Mouse (Mus musculus): Measurements from ENCODE around the gene Zfp180.
"Not testable (repeated sequence)": the region's sequence is repeated elsewhere in the genome, so short reads cannot be mapped to it uniquely, and the experiment has no call there.

The Zfp180 gene

DNA sequence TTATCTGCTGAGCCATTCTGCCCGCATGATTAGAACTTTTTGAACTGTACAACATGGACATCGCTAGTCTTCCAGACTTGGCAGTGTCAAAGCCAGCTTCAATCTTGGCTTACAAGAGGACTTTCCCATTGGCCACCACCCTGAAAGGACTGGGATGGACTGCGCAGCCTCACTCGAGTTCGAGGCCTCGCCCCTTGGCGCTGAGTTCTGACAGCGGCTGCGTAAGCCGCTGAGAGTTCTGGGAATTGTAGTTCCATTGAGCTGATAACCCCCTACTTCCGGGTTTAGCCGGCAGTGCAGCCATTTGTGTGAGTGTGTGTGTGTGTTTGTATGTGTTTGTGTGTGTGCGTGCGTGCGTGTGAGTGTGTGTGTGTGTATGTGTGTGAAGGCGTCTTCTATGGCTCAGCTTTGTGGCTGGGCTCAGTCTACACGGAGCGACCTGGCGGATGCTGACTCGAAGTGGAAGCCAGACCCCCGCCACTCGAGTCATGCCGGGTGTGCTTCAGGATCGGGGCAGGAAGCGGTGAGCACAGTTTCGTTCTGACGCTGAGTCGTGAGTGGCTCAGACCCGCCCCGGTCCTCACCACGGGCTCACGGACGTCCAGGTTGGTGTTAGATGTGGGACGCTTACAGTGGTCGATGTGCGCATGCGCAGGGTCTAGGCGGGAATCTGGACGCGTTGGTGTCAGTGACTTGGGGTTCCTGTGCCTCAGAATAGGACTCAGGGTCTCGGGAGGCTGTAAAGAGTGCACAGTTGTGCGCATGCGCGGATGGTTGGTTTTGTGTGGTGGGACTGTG is at the start of gene Zfp180:
TSS of gene Zfp180 (plus strand) at position 291 of the 798 bp plus-strand sequence.
- DNase-seq (ENCODE audit: extremely low spot score, low spot score) = peak; percentile 88

- DNase-seq (ENCODE audit: extremely low spot score, low spot score) = no peak
Observed at GRCm38 (mm10) chr7:24052660-24053304, 28.9 kb upstream of the Zfp180 start, which contains the start of gene Vmn1r183. Gene Vmn1r183, plus strand, starts transcription at chr7:24053254.

DNA sequence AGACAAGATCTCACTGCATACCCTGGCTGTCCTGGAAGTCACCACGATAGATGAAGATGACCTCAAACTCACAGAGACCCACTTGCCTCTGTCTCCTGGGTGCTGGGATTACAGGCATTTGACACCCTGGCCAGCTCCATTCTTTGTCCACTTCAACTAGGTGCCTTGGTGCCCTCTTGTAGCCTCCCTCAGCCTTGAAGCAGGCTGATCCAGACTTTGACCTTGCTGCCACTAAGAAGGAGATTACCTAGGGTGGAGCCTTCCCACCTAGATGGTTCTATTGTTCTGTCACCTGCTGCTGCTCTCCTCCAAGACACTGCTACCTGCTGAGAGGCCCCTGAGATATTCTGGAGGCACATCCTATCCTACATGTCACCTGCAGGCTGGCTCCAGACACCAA is 7.3 kb upstream of the Zfp180 start:
- DNase-seq (ENCODE audit: extremely low spot score, low spot score) = not testable (repeated sequence)

DNA sequence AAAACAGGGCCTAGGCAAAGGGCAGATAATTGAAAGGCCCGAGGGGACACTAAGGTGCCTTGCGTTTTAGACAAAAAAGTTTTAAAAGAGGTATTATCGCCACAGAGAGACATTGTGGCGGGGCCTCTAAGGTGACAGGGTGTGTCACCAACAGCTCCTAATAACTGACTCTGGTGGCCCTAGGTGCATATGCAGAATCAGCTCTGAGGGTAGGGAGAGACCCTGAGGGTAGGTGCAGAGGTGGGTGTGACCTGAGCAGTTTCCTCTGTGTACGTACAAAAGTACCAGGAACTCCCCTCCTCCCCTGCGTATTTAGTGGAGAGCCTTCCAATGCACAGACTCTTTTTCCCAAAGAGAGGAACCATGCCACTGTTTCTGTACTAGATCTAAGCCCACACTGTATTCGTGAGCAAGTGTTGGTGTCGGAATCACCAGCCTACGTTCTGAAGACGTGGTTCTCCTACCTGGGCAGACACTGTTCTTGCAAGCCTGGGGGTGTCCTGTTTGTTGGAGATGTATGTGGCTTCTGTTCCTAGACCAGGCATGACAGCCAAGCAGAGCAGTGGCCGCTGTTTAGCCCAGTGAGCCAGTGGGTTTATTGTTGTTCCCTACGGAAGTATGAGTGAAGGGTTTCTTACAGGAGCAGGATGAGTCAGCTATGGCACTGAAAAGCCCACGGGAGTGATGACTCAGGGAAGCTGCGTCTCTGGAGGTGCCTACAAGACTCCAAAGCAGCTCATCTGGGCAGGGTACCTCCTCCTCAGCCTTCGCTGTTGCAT is 922 bp downstream of the Zfp180 start:
- DNase-seq (ENCODE audit: extremely low spot score, low spot score) = peak; percentile 14

DNA sequence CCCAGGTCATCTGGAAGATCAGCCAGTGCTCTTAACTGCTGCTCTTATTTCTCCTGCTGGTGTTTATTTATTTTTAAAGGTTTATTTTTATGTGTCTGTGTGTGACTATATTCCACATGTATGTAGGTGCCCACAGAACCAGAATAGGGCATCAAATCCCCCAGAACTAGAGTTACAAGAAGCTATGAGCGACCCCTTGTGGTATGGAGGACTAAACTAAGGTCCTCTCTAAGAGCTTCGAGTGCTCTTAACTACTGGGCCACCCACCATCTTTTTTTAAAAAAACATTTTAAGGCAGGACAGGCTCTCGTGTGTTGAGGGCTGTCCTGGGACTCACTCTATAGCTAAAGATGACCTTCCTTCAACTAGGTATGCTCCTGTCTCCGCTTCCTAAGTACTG is 5.1 kb downstream of the Zfp180 start:
- DNase-seq (ENCODE audit: extremely low spot score, low spot score) = no peak

GRCm38 (mm10) chr7:24087485-24088125 is 5.9 kb downstream of the Zfp180 start:
- no peak for DNase-seq (ENCODE audit: extremely low spot score, low spot score)

DNA sequence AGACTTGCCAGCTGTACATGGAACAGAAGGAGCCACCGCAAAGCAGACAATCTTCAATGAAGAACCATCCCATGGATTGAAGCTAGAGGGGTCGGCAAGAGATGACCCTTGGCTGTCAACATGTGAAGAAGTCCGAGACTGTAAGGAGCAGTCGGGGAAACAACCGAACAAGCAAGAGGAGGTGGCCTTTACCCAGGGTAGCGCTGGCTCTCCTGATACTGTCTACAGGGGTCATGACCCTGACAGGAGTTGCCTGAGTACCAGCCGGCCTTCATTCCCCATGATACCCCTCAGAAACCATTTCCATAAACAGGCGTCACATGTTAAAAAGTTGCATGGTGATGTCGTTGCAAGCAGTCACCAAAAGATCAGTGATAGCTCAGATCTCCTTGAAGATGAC is 22.7 kb downstream of the Zfp180 start:
- DNase-seq (ENCODE audit: extremely low spot score, low spot score) = no peak

DNA sequence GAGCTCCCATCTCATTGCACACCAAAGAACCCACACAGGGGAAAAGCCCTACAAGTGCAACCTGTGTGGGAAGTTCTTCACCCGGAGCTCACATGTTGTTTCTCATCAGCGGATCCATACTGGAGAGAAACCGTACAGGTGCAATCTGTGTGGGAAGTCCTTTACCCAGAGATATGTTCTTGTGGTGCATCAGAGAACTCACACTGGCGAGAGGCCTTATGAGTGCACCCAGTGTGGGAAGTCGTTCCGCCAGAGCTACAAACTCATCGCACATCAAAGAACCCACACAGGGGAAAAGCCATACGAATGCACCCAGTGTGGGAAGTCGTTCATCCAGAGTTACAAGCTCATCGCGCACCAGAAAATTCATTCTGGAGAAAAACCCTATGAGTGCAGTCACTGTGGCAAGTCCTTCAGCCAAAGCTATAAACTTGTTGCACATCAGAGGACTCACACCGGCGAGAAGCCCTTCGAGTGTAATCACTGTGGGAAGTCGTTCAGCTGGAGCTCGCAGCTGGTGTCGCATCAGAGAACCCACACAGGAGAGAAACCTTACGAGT is 23.5 kb downstream of the Zfp180 start:
- DNase-seq (ENCODE audit: extremely low spot score, low spot score) = no peak

- DNase-seq (ENCODE audit: extremely low spot score, low spot score) = no peak
Observed at GRCm38 (mm10) chr7:24110839-24111238, 29.1 kb downstream of the Zfp180 start.

DNA sequence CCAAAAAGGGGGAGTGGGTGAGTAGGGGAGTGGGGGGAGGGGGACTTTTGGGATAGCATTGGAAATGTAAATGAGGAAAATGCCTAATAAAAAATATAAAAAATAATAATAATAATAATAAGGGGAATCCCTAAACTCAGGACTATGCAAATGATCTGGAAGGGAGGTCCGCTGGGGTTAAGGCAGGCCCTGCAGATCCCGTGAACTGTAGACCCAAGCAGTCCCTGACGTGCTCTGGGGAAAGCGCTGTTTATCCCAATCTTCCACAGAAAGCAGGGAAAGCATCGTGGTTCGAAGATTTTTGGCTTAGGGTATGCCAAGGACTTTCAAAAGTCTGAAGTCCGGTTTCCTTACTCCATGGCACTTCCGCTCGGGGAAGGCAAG is 30.0 kb downstream of the Zfp180 start:
- DNase-seq (ENCODE audit: extremely low spot score, low spot score) = no peak

DNA sequence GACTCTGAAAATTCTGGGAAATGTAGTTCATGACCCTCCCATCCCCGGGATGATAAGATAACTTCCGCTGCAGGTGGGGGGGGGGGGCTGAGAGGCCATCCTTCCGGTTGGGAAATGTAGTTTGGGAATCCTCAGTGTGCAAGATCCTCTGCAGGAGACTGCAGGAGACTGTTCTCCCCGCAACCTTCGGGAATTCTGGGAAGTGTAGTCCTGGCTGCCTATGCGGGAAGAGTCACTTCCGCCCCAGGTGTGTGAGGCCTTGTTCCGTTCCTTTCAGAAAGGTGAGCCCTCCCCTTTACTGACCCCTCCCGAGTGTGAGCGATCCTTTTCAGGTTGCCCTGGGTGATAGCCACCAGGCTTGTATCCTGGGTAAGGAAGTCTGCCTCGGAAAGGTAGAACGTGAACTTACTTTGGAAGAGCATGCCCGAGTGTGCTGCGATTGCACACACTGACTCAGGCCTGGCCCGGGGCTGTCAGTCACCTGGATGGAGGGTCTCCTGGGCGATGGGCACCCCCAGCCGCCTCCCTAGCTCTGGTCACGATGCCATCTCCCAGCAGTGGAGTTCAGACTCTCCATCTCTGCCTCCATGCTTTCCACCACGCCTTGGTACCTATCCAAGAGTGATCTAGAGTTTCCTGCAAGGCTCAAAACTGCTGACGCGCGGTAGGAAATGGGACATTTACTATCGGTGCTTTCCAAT is 30.6 kb downstream of the Zfp180 start, which contains the start of gene Zfp112:
TSS of gene Zfp112 (plus strand) at position 159 of the 701 bp plus-strand sequence.
- DNase-seq (ENCODE audit: extremely low spot score, low spot score) = peak; percentile 89

DNA sequence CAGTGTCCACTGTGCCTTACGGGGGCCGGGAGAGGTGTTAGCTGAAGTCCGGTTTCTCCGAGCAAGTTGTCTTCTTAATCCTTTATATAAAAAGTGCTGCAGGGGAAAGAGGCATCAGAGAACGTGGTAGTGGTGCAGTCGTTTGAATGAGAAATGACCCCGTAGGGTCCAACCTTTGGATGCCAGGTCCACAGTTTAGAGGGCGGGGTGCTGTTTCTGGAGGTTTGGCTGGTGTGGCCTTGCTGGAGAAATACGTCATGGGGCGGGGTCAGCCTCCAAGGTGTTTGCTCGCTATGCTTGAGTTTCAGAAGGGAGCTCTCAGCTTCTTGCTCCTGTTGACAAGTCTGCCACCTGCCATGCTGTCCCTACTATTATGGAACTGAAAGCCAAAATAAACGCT is 31.3 kb downstream of the Zfp180 start:
- DNase-seq (ENCODE audit: extremely low spot score, low spot score) = no peak

- no peak for DNase-seq (ENCODE audit: extremely low spot score, low spot score)
Observed at GRCm38 (mm10) chr7:24116655-24117054, 34.9 kb downstream of the Zfp180 start.

DNA sequence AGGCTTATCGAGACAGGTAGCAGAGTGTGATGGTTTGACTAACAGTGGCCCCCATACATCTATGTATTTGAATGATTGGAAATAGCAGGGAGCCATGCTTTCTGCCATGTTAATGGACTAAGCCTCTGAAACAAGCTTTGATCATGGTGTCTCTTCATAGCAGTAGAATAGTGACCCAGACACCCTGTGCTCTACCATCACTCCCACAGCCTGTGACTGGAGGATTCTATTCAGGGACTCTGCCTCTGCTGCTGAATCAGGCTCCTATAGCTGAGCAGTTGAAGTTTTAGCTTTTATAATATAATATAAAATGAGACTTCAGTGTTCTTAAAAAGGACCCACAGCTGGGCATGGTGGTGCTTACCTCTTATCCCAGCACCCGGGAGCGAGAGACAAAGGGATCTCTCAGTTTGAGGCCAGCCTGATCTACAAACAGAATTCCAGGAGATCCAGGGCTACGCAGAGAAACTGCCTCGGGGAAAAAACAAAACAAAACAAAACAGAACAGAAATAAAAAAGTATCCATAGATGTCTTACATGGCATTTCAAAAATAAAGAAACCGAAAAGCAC is 51.8 kb downstream of the Zfp180 start:
- DNase-seq (ENCODE audit: extremely low spot score, low spot score) = no peak

DNA sequence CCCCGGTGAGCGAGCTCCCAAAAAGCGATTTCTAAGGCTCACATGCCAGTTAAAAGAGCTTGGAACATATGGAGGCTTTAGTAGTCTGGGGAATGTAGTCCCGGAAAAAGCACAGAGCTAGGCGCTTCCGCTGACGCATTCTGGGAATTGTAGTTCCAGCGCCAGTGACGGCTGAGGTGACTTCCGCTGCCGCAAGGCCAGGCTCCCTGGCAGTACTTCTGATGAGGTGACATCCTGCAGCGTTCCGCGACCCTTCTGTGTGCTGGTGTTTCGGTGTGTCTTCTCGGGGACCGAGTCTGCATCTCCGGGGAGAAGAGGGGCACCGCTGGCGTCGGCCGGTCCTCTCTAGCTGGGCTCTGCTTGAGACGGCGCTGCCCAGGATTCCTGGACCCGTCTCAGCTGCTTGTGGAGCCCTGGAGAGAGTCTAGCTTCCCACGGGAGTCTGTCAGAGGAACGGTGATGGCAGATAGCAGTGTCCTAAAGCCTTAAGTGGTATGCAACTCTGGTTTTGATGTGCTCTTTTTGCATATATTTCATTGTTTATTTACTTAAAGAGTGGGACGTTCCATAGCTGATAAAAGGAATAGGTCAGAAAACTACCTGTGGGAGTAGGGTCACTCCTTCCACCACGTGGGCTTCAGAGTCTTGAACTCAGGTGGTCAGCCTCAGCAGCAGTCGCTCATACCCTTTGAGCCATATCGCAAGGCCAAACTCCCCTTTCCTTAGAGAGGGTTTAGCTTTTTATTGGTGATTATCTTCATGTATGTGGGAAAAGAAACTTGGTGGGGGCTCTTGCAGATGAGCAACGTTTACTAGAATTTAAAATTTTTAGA is 52.5 kb downstream of the Zfp180 start, which contains the start of gene Zfp235:
TSS of gene Zfp235 (plus strand) at position 174 of the 833 bp plus-strand sequence.
- DNase-seq (ENCODE audit: extremely low spot score, low spot score) = peak; percentile 81

GRCm38 (mm10) chr7:24142566-24142965 is 60.8 kb downstream of the Zfp180 start:
- DNase-seq (ENCODE audit: extremely low spot score, low spot score) = peak; percentile 9

DNA sequence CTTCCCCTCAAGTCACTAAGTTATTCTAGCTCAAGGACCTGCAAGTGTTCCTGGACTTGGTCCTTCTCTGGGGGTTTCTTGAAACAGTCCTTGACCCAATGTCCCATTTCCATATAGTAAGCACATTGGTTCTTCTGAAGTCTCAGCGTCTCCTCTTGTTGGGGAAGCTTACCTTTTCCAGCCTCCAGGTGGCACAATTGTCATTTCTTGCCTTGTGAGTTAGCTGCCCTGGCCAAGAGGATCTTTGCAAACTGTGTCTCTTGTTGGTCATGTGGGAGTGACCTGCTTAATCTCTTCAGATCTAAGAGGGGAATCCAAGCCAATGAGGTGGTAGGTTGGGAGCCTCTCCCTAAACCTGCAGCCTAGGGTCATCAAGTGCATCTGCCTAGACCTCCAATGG is 71.5 kb downstream of the Zfp180 start:
- peak; percentile 10 for DNase-seq (ENCODE audit: extremely low spot score, low spot score)

All from neural tube, embryonic 10.5 days (tissue).